Mouse (Mus musculus): ENCODE data around the gene Gm38392. TPM values are rescaled to one million over a fixed set of nuclear protein-coding genes. Genes with fewer than 3 reads are reported as not detected.
A peak's percentile ranks its signal among the peaks of the same experiment; 100 is the strongest.
"Not testable (repeated sequence)": the region's sequence is repeated elsewhere in the genome, so short reads cannot be mapped to it uniquely, and the experiment has no call there.

Gene Gm38392
- total RNA-seq, 2 experiments from 2014 or later: not detected

GRCm38 (mm10) chr3:88276529-88277143 lies 10.4 kb downstream of the Gm38392 start:
- DNase-seq: peak; percentile 22

GRCm38 (mm10) chr3:88276121-88276520 lies 10.9 kb downstream of the Gm38392 start:
- no peak for DNase-seq

- DNase-seq: peak; percentile 8
Observed at GRCm38 (mm10) chr3:88274002-88274401, 13.0 kb downstream of the Gm38392 start.

GRCm38 (mm10) chr3:88271859-88272258 lies 15.2 kb downstream of the Gm38392 start:
- no peak for DNase-seq

GRCm38 (mm10) chr3:88271298-88271697 lies 15.7 kb downstream of the Gm38392 start:
- not testable (repeated sequence) for DNase-seq

GRCm38 (mm10) chr3:88268991-88269390 lies 18.0 kb downstream of the Gm38392 start:
- DNase-seq: no peak

- not testable (repeated sequence) for DNase-seq
Observed at GRCm38 (mm10) chr3:88268014-88268413, 19.0 kb downstream of the Gm38392 start.

- DNase-seq: no peak
Observed at GRCm38 (mm10) chr3:88262346-88262745, 24.7 kb downstream of the Gm38392 start.

GRCm38 (mm10) chr3:88256382-88256781 lies 30.6 kb downstream of the Gm38392 start:
- no peak for DNase-seq

GRCm38 (mm10) chr3:88255950-88256349 lies 31.1 kb downstream of the Gm38392 start:
- no peak for DNase-seq

- peak; percentile 44 for DNase-seq
Observed at GRCm38 (mm10) chr3:88254268-88254926, 32.6 kb downstream of the Gm38392 start, which contains the start of gene Rhbg. TSS of gene Rhbg (minus strand) at chr3:88254709.

GRCm38 (mm10) chr3:88252739-88253138 lies 34.3 kb downstream of the Gm38392 start:
- DNase-seq: no peak

GRCm38 (mm10) chr3:88248406-88248805 lies 38.6 kb downstream of the Gm38392 start:
- no peak for DNase-seq

GRCm38 (mm10) chr3:88247666-88248065 lies 39.3 kb downstream of the Gm38392 start:
- DNase-seq: no peak

GRCm38 (mm10) chr3:88245811-88246210 lies 41.2 kb downstream of the Gm38392 start:
- DNase-seq: peak; percentile 83

- DNase-seq: peak; percentile 68
Observed at GRCm38 (mm10) chr3:88244071-88244470, 42.9 kb downstream of the Gm38392 start.

- DNase-seq: peak; percentile 83
Observed at GRCm38 (mm10) chr3:88242531-88242930, 44.5 kb downstream of the Gm38392 start.

GRCm38 (mm10) chr3:88241045-88241786 lies 45.8 kb downstream of the Gm38392 start:
- DNase-seq: no peak

GRCm38 (mm10) chr3:88239446-88239845 lies 47.6 kb downstream of the Gm38392 start:
- DNase-seq: no peak

- no peak for DNase-seq
Observed at GRCm38 (mm10) chr3:88238866-88239391, 48.1 kb downstream of the Gm38392 start.

- DNase-seq: peak; percentile 53
Observed at GRCm38 (mm10) chr3:88237556-88238194, 49.3 kb downstream of the Gm38392 start.

GRCm38 (mm10) chr3:88237161-88237555 lies 49.9 kb downstream of the Gm38392 start:
- no peak for DNase-seq

GRCm38 (mm10) chr3:88235616-88236015 lies 51.4 kb downstream of the Gm38392 start:
- no peak for DNase-seq
